Mouse (Mus musculus) stomach, embryonic 15.5 days (tissue): ENCODE measurements around the gene Fuca1. TPM values are rescaled to one million over a fixed set of nuclear protein-coding genes. Genes with fewer than 3 reads are reported as not detected.

ENCODE experiments used
- ATAC-seq: fragments of 200-750 bp; cut with Nextera tagmentation; 2 replicates; pipeline ENCODE4 v1.8.0; 2017; ENCODE audit warnings: low read depth, moderate number of reproducible peaks, moderate TSS enrichment; ENCODE audit not compliant: insufficient read depth, low FRiP score
- H3K27ac ChIP-seq: fragments of 300-500 bp; sonication (generic); 2 replicates; pipeline ENCODE4 v1.5.1; 2015; ENCODE audit warnings: mild to moderate bottlenecking, inconsistent platforms
- H3K27me3 ChIP-seq: fragments of 300-500 bp; sonication (generic); replicated peaks from 2 replicates; pipeline ENCODE4 v1.6.1; 2015; ENCODE audit warnings: inconsistent platforms
- H3K36me3 ChIP-seq: fragments of 300-500 bp; sonication (generic); 2 replicates; pipeline ENCODE4 v1.6.1; 2015; ENCODE audit warnings: inconsistent platforms
- H3K4me1 ChIP-seq: fragments of 300-500 bp; sonication (generic); 2 replicates; pipeline ENCODE4 v1.6.1; 2015; ENCODE audit warnings: inconsistent platforms
- H3K4me2 ChIP-seq: fragments of 300-500 bp; sonication (generic); 2 replicates; pipeline ENCODE4 v1.6.1; 2015; ENCODE audit warnings: mild to moderate bottlenecking, inconsistent platforms
- H3K4me3 ChIP-seq: fragments of 300-500 bp; sonication (generic); replicated peaks from 2 replicates; pipeline ENCODE4 v1.5.1; 2015; ENCODE audit warnings: inconsistent platforms
- H3K9ac ChIP-seq: fragments of 300-500 bp; sonication (generic); 2 replicates; pipeline ENCODE4 v1.6.1; 2015; ENCODE audit warnings: inconsistent platforms
- H3K9me3 ChIP-seq: fragments of 300-500 bp; sonication (generic); 2 replicates; pipeline ENCODE4 v1.6.1; 2016; ENCODE audit warnings: inconsistent platforms
- WGBS: fragments of 180-500 bp; shearing (Covaris S2); methylation state at CpG from one replicate; pipeline ENCODE4 v1.1.7; 2015; 5-methylcytosine and 5-hydroxymethylcytosine counted together
- polyA plus RNA-seq: library from polyadenylated mRNA; unstranded; fragments of >200 nt; fragmentation: Nextera tagmentation; extraction: Ambion mirVana; gene quantifications from 2 replicates; pipeline ENCODE4 v1.2.1, GENCODE M21; 2015

Gene Fuca1
- polyA plus RNA-seq, 1 experiment from 2014 or later: 96.3 TPM

DNA sequence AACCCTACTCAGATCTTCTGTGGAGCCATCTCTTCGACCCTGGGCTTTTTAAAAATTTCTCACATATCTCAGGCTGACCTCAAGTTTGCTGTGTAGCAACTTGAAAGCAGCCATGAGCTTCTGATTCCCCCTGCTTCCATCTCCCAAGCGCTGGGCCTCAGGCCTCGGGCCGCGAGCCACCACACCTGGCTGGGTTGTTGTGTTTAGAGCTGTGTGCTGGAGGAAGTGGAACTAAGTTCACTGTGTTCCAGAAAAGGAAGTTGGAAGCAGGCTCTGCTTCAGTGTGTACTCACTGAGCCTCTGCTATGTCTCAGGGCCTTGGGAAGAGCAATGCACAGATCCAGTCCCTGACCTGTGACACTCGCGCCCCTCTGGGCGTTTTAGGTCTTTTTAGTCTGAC is 27.6 kb downstream of the Fuca1 start:
- ATAC-seq: no peak
- no peak overlapping the region for H3K9ac ChIP-seq
- H3K9me3 ChIP-seq: no peaks in the 10 kb centered on the region
- H3K27ac ChIP-seq: no peak overlapping the region
- H3K4me3 ChIP-seq: no peak overlapping the region
- peaks cover 12% of the 10 kb centered on the region for H3K36me3 ChIP-seq
- H3K4me1 ChIP-seq: peaks cover 14% of the 10 kb centered on the region
- no peak overlapping the region for H3K4me2 ChIP-seq
- no peaks in the 10 kb centered on the region for H3K27me3 ChIP-seq
- 86% methylated on average over 8 of the region's 8 CpGs for WGBS

DNA sequence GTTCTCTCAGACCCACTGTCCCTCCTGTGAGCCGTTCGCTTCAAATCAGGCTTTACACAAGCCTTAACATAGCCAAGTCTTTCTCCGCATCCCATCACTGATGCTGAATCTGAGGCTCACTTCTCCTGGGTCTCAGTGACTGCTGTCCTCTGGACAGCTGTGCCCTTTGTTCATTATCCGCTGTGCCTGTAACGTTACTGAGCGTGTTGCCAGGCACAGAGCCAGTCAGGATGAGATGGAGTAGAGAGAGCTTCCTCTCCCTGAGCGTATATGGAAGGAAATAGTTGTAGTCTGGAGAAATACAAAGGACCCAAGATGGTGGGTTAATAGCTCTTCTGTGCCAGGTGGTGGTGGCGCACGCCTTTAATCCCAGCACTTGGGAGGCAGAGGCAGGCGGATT is 28.9 kb downstream of the Fuca1 start:
- Histone ChIP-seq H3K4me2 (no peak overlapping the region), H3K9me3 (no peaks in the 10 kb centered on the region), H3K27me3 (no peaks in the 10 kb centered on the region), H3K4me1 (peaks cover 14% of the 10 kb centered on the region), H3K4me3 (no peak overlapping the region), H3K9ac (no peak overlapping the region), H3K27ac (no peak overlapping the region), H3K36me3 (peaks cover 14% of the 10 kb centered on the region)
- no peak for ATAC-seq
- 79% methylated on average over 10 of the region's 10 CpGs for WGBS

DNA sequence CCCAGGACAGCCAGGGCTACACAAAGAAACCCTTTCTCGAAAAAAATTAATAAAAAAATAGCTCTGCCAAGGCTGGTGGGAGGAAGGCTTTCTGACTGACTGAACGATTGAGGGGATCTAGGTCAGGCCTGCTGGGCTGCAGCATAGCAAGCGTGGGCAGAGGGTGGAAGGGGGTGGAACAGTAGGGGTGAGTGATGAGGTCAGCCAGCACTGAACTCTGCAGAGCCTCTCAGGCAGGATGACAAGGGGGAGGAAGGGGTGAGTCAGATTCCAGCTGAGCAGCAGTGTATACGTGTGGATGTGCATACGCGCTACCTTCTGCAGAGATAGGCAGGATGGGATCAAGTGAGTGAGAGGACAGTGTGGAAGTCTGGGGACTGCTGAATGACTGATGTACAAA is 29.4 kb downstream of the Fuca1 start:
- Histone ChIP-seq H3K4me2 (no peak overlapping the region), H3K36me3 (peaks cover 14% of the 10 kb centered on the region), H3K4me1 (peaks cover 14% of the 10 kb centered on the region), H3K9me3 (no peaks in the 10 kb centered on the region), H3K27me3 (no peaks in the 10 kb centered on the region), H3K27ac (no peak overlapping the region), H3K4me3 (no peak overlapping the region), H3K9ac (no peak overlapping the region)
- ATAC-seq: no peak
- 46% methylated on average over 6 of the region's 6 CpGs for WGBS

DNA sequence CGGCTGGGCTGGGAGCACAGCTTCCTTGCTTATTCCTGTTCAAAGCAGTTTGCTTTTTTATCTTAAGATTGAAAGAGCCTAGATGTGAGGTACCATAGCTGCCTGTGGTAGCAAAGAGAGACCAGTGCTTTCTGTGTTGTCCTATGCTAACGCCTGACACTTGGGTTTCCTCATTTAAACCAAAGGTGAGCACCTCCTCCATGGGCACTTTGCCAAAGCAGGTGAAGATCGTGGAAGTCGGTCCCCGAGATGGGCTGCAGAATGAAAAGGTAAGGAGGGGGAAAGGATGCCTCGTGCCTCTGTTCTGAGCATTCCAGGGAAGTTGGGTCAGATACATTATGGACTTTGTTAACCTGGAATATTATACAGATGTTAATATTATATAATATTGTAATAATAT is 29.8 kb downstream of the Fuca1 start:
- H3K9ac ChIP-seq: no peak overlapping the region
- peaks cover 14% of the 10 kb centered on the region for H3K36me3 ChIP-seq
- no peak overlapping the region for H3K27ac ChIP-seq
- H3K4me2 ChIP-seq: no peak overlapping the region
- no peak for ATAC-seq
- no peak overlapping the region for H3K4me3 ChIP-seq
- WGBS: 77% methylated on average over 6 of the region's 6 CpGs
- H3K27me3 ChIP-seq: no peaks in the 10 kb centered on the region
- H3K4me1 ChIP-seq: peaks cover 14% of the 10 kb centered on the region
- no peaks in the 10 kb centered on the region for H3K9me3 ChIP-seq

DNA sequence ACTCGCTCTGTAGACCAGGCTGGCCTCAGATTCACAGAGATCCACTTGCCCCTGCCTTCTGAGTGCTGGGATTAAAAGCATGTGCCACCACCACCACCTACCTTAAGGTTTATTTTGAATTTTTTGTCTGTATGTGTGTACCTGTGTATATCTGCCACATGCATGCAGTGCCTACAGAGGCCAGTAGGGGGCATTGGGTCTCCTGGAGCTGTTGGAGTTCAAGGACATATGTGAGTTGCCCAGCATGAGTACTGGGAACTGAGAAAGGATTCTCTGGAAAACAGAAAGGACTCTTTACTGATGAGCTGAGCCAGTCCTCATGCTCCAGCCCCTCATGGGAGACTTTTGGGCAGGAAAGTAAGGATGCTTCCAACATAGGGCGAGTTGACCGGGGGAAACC is 31.0 kb downstream of the Fuca1 start:
- Histone ChIP-seq H3K4me2 (no peak overlapping the region), H3K27me3 (no peaks in the 10 kb centered on the region)
- WGBS: 94% methylated on average over 3 of the region's 3 CpGs

DNA sequence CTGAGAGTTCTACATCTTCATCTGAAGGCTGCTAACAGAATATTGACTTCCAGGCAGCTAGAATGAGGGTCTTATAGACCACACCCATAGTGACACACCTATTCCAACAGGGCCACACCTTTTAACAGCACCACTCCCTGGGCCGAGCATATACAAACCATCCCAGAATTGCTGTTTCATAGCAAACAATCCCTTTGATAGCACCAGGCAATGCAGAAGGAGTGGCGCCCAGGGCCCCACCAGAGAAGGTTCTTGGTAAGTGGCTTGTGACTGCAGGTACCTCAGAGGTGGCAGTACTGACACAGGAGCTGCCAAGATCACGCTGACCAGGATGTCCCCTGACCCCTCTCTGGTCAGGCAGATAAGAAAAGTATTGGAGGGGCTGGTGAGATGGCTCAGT is 32.6 kb downstream of the Fuca1 start:
- peaks cover 20% of the 10 kb centered on the region for H3K36me3 ChIP-seq
- no peak for ATAC-seq

More for the DNA sequence above, 31.0 kb downstream of the Fuca1 start:
- Histone ChIP-seq H3K4me3 (no peak overlapping the region), H3K9me3 (no peaks in the 10 kb centered on the region), H3K4me1 (peaks cover 9% of the 10 kb centered on the region), H3K36me3 (peaks cover 16% of the 10 kb centered on the region), H3K27ac (no peak overlapping the region), H3K9ac (no peak overlapping the region)
- ATAC-seq: no peak

DNA sequence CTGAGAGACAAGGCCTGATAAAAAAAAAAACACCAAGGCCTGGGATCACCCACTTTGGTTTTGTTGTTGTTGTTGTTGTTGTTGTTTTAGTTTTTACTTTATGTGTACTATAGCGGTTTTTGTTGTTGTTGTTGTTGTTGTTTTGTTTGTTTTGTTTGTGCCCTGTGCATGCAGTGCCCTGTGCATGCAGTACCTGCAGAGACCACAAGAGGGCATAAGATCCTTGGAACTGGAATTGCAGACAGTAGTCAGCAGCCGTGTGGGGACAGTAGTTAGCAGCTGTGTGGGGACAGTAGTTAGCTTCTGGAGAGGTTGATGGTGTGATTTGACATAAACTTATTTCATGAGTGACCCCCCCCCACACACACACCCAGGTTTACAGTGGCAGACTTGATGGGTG is 33.7 kb downstream of the Fuca1 start:
- no peak for ATAC-seq
- H3K4me3 ChIP-seq: no peak overlapping the region
- H3K9ac ChIP-seq: no peak overlapping the region
- no peaks in the 10 kb centered on the region for H3K27me3 ChIP-seq
- H3K4me1 ChIP-seq: peaks cover 6% of the 10 kb centered on the region; the same call in 1 of the 2 replicates
- WGBS: 20% methylated on average over 2 of the region's 2 CpGs
- H3K4me2 ChIP-seq: no peak overlapping the region
- no peaks in the 10 kb centered on the region for H3K9me3 ChIP-seq
- H3K36me3 ChIP-seq: peaks cover 24% of the 10 kb centered on the region
- no peak overlapping the region for H3K27ac ChIP-seq

More for the DNA sequence above, 32.6 kb downstream of the Fuca1 start:
- H3K27me3 ChIP-seq: no peaks in the 10 kb centered on the region
- H3K27ac ChIP-seq: no peak overlapping the region
- no peak overlapping the region for H3K4me2 ChIP-seq
- H3K4me3 ChIP-seq: no peak overlapping the region
- peaks cover 6% of the 10 kb centered on the region; the same call in 1 of the 2 replicates for H3K4me1 ChIP-seq
- H3K9ac ChIP-seq: no peak overlapping the region
- WGBS: 76% methylated on average over 3 of the region's 3 CpGs
- no peaks in the 10 kb centered on the region for H3K9me3 ChIP-seq

DNA sequence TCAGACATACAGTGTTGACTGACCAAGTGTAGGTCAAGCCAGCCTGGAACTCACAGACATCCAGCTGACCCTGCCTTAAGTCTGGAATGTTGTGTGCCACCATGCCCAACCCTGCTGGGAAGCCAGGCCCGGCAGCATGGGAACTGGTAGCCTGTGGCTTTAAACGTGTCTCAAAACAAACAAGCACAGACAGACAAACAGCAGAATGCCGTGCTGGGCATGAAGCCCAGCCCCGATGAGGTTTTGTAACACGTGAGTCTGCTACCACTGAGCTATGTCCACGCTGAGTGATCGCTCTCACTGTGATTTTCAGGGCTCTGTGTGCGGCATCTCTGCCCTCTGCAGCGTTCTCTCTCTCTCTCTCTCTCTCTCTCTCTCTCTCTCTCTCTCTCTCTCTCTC is 35.4 kb downstream of the Fuca1 start:
- no peaks in the 10 kb centered on the region for H3K27me3 ChIP-seq
- H3K9me3 ChIP-seq: no peaks in the 10 kb centered on the region
- 80% methylated on average over 9 of the region's 9 CpGs for WGBS
- no peak overlapping the region for H3K9ac ChIP-seq
- H3K4me1 ChIP-seq: no peaks in the 10 kb centered on the region
- H3K4me2 ChIP-seq: no peak overlapping the region
- H3K4me3 ChIP-seq: no peak overlapping the region
- no peak overlapping the region for H3K27ac ChIP-seq
- ATAC-seq: no peak
- peaks cover 28% of the 10 kb centered on the region for H3K36me3 ChIP-seq

DNA sequence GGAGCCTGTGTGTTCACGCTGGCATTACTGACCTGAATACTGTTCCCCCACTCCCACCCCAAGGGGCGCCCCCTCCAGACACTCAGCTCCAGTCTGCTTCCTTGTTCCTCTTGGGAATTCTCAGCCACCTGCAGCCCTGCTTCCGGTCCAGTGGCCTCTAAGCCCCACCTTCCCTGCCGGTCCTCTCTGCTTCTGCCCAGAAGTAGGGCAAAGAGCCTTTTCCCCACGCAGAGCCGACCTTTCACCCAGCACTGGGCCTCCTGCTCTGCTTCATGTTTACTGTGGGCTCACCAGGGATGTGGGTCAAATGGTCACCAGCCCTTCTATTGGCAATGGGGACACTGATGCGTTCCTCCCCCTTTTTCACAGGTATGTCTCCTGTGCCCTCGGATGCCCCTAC is 37.8 kb downstream of the Fuca1 start:
- Histone ChIP-seq H3K27ac (peak overlapping the region; percentile 55; the same call in 1 of the 2 replicates), H3K4me1 (peaks cover 6% of the 10 kb centered on the region; the same call in 1 of the 2 replicates), H3K9me3 (no peaks in the 10 kb centered on the region), H3K4me2 (no peak overlapping the region), H3K4me3 (no peak overlapping the region), H3K36me3 (peaks cover 14% of the 10 kb centered on the region), H3K9ac (no peak overlapping the region), H3K27me3 (no peaks in the 10 kb centered on the region)
- WGBS: 52% methylated on average over 8 of the region's 8 CpGs
- peak; percentile 16; the same call in 1 of the 2 replicates for ATAC-seq

DNA sequence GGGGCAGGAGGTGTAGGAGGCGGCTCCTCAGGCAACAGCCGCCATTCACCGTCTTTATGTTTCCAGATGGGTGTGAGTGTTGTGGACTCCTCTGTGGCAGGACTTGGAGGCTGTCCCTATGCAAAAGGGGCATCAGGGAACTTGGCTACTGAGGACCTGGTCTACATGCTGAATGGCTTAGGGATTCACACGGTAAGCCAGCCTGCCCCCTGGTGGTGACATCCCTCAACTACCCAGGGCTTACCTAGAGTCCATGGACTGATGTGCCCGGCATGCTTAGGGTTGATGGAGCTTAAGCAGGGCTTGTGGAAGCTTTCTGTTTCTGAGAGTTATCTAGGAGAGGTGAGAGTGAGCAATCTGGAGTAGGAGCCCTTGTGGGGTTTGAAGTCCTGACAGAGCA is 40.2 kb downstream of the Fuca1 start:
- WGBS: 28% methylated on average over 5 of the region's 5 CpGs

DNA sequence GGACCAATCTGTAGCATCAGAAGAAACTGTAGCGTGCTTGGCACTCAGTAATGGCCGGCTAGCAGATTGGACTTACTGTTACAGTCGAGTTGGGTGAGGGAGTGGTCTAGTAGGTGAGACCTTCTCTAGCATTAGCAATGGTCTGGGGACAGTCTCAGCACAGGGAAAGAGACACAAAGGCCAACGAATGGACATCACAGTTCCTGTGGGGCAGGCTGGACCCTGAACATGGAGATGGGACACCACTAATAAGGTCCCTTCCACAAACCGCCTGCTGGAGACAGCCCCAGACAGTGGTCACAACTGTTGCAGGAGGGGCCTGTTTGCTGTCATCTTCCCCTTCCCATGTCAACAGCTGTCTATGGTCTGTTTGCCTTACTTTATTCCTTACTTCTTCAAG is 41.2 kb downstream of the Fuca1 start:
- no peak for ATAC-seq
- WGBS: 86% methylated on average over 5 of the region's 5 CpGs

More for the DNA sequence above, 40.2 kb downstream of the Fuca1 start:
- H3K9me3 ChIP-seq: no peaks in the 10 kb centered on the region
- no peak overlapping the region for H3K4me2 ChIP-seq
- H3K27ac ChIP-seq: no peak overlapping the region
- no peak overlapping the region for H3K9ac ChIP-seq
- H3K36me3 ChIP-seq: peaks cover 16% of the 10 kb centered on the region
- H3K27me3 ChIP-seq: no peaks in the 10 kb centered on the region
- ATAC-seq: no peak
- peaks cover 15% of the 10 kb centered on the region for H3K4me1 ChIP-seq
- H3K4me3 ChIP-seq: no peak overlapping the region

DNA sequence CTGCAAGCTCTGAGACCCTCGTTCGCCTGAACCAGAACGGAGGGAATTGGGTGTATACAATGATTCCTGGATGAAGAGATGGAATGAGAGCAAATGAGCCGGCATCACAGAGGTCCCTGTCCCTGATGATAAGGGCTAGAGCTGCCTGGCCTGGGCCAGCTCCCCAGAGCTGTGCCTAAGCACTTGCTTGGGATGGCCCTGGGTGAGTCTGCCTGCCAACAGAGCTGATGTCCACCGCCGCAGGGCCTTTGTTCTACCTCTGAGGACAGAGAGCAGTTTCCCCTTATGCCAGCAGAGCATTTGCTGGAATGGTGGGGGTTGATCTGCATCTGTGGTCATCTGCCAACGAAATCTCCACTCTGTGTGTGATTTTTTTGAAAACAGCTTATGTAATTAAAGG is 41.7 kb downstream of the Fuca1 start:
- whole genome bisulfite sequencing: 87% methylated on average over 7 of the region's 7 CpGs
- no peak overlapping the region for H3K27ac ChIP-seq
- no peaks in the 10 kb centered on the region for H3K9me3 ChIP-seq
- H3K9ac ChIP-seq: no peak overlapping the region
- H3K27me3 ChIP-seq: no peaks in the 10 kb centered on the region
- no peak overlapping the region for H3K4me2 ChIP-seq
- peaks cover 15% of the 10 kb centered on the region for H3K4me1 ChIP-seq
- H3K4me3 ChIP-seq: no peak overlapping the region
- ATAC-seq: no peak
- peaks cover 23% of the 10 kb centered on the region for H3K36me3 ChIP-seq

More for the DNA sequence above, 41.2 kb downstream of the Fuca1 start:
- peaks cover 15% of the 10 kb centered on the region for H3K4me1 ChIP-seq
- H3K4me2 ChIP-seq: no peak overlapping the region
- H3K9ac ChIP-seq: no peak overlapping the region
- no peaks in the 10 kb centered on the region for H3K9me3 ChIP-seq
- no peak overlapping the region for H3K27ac ChIP-seq
- no peaks in the 10 kb centered on the region for H3K27me3 ChIP-seq
- peaks cover 19% of the 10 kb centered on the region for H3K36me3 ChIP-seq
- H3K4me3 ChIP-seq: no peak overlapping the region

DNA sequence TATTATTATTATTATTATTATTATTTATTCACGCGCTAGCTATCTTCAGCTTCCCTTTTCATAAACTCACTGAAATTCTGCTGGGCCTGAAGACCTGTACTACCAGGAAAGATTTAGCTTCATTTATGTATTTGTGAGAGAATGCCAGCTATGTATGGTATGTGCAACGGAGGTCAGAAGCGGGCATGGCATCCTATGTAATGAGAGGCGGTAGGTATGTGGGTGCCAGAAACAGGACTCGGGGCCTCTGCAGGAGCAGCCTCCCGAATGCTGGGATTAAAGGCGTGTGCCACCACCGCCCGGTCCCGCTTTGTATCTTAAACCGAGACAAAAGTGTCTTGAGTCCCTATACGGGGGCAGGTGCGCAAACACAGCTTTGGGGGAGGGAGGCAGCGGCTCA is 42.4 kb downstream of the Fuca1 start:
- Histone ChIP-seq H3K27me3 (no peaks in the 10 kb centered on the region), H3K4me1 (peaks cover 15% of the 10 kb centered on the region), H3K9me3 (no peaks in the 10 kb centered on the region), H3K4me3 (peak overlapping the region; percentile 75), H3K36me3 (peaks cover 30% of the 10 kb centered on the region), H3K4me2 (peak overlapping the region; percentile 90), H3K9ac (peak overlapping the region; percentile 78), H3K27ac (peak overlapping the region; percentile 91)
- ATAC-seq: no peak
- 6% methylated on average over 15 of the region's 15 CpGs for WGBS
